Mouse (Mus musculus): ENCODE results near the gene Zfpl1.
"Not testable (repeated sequence)": the region's sequence is repeated elsewhere in the genome, so short reads cannot be mapped to it uniquely, and the experiment has no call there.

Zfpl1 gene

GRCm38 (mm10) chr19:6084478-6085248 is at the start of gene Zfpl1, which contains the start of gene Cdca5:
Gene Zfpl1, minus strand, starts transcription at chr19:6084956.
Gene Cdca5, plus strand, starts transcription at chr19:6084983.
- DNase-seq (ENCODE audit: low spot score) = peak; percentile 93

- not testable (repeated sequence) for DNase-seq (ENCODE audit: low spot score)
Measured at GRCm38 (mm10) chr19:6133197-6133596, 48.4 kb upstream of the Zfpl1 start.

GRCm38 (mm10) chr19:6132171-6132827 is 47.5 kb upstream of the Zfpl1 start:
- DNase-seq (ENCODE audit: low spot score) = no peak

- not testable (repeated sequence) for DNase-seq (ENCODE audit: low spot score)
Measured at GRCm38 (mm10) chr19:6130414-6131128, 45.8 kb upstream of the Zfpl1 start.

- DNase-seq (ENCODE audit: low spot score) = peak; percentile 92
Measured at GRCm38 (mm10) chr19:6127760-6128341, 43.1 kb upstream of the Zfpl1 start, which contains the start of gene Snx15. Gene Snx15, minus strand, starts transcription at chr19:6128304.

- DNase-seq (ENCODE audit: low spot score) = no peak
Measured at GRCm38 (mm10) chr19:6126789-6127580, 42.2 kb upstream of the Zfpl1 start.

- DNase-seq (ENCODE audit: low spot score) = no peak
Measured at GRCm38 (mm10) chr19:6126289-6126688, 41.5 kb upstream of the Zfpl1 start.

- DNase-seq (ENCODE audit: low spot score) = no peak
Measured at GRCm38 (mm10) chr19:6124898-6125297, 40.1 kb upstream of the Zfpl1 start.

- DNase-seq (ENCODE audit: low spot score) = no peak
Measured at GRCm38 (mm10) chr19:6123330-6123729, 38.6 kb upstream of the Zfpl1 start.

- no peak for DNase-seq (ENCODE audit: low spot score)
Measured at GRCm38 (mm10) chr19:6121761-6122160, 37.0 kb upstream of the Zfpl1 start.

GRCm38 (mm10) chr19:6118677-6119185 is 34.0 kb upstream of the Zfpl1 start:
- DNase-seq (ENCODE audit: low spot score) = no peak

GRCm38 (mm10) chr19:6117986-6118676 is 33.4 kb upstream of the Zfpl1 start, which contains the start of gene Sac3d1:
Gene Sac3d1, minus strand, starts transcription at chr19:6118650.
- peak; percentile 83 for DNase-seq (ENCODE audit: low spot score)

GRCm38 (mm10) chr19:6117346-6117985 is 32.7 kb upstream of the Zfpl1 start:
- DNase-seq (ENCODE audit: low spot score) = no peak

- DNase-seq (ENCODE audit: low spot score) = no peak
Measured at GRCm38 (mm10) chr19:6116113-6116850, 31.5 kb upstream of the Zfpl1 start.

GRCm38 (mm10) chr19:6113116-6113515 is 28.4 kb upstream of the Zfpl1 start:
- DNase-seq (ENCODE audit: low spot score) = no peak

- DNase-seq (ENCODE audit: low spot score) = no peak
Measured at GRCm38 (mm10) chr19:6105586-6105985, 20.8 kb upstream of the Zfpl1 start, which contains the start of gene Naaladl1. Gene Naaladl1, plus strand, starts transcription at chr19:6105782.

- DNase-seq (ENCODE audit: low spot score) = no peak
Measured at GRCm38 (mm10) chr19:6104476-6104875, 19.7 kb upstream of the Zfpl1 start.

GRCm38 (mm10) chr19:6102169-6102853 is 17.6 kb upstream of the Zfpl1 start:
- DNase-seq (ENCODE audit: low spot score) = no peak

GRCm38 (mm10) chr19:6101186-6101585 is 16.4 kb upstream of the Zfpl1 start:
- no peak for DNase-seq (ENCODE audit: low spot score)

Data from ovary, adult 18-20 months (tissue).